Mouse (Mus musculus) gastrocnemius, postnatal 25 days (tissue): ENCODE data around the gene Gm20683. TPM values are rescaled to one million over a fixed set of nuclear protein-coding genes. Genes with fewer than 3 reads are reported as not detected.

Experiments
- DNase-seq: peaks from one replicate; pipeline ENCODE4 v3.0.0; 2022
- microRNA-seq, 2 experiments: library from miRNA; unstranded; fragments of <30 nt; microRNA quantifications; one replicate each; pipeline ENCODE4 v1.2.0; 2021; ENCODE audit warnings: borderline replicate concordance in 2 of 2
- total RNA-seq, 2 experiments: library from RNA; stranded (reverse); gene quantifications; 1 replicate in 1 of 2; 2 replicates in 1 of 2; pipeline ENCODE4 v1.2.3; 2021

Gene Gm20683
- total RNA-seq, 2 experiments from 2014 or later = 13.8 to 16.5 TPM

DNA sequence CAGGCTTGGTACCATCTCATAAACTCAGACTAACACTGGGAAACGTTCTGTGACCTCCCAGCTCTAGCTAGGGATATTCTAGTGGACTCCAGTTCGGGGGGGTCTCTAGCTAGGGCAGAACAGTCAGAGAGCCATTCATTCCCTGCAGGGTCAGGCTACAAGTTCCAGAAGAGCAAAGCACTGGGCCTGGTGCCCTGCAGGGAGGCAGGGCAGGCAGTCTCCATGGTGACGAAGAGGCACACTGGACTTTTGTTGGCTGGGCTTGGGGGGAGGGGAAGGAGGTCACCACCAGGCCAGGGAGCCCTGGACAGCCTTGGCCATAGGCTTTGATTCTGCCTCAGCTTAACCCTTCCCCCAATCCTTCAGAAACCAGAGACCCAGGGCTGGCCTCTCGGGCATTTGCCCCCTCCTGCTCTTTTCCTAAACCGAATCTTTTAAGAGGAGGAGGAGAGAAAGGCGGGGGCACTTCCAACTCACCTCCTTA, 45.9 kb downstream of the Gm20683 start, which contains the start of gene AC134908.4:
Gene AC134908.4, minus strand, starts transcription at position 51 of the 484 bp plus-strand sequence.
- DNase-seq = no peak

DNA sequence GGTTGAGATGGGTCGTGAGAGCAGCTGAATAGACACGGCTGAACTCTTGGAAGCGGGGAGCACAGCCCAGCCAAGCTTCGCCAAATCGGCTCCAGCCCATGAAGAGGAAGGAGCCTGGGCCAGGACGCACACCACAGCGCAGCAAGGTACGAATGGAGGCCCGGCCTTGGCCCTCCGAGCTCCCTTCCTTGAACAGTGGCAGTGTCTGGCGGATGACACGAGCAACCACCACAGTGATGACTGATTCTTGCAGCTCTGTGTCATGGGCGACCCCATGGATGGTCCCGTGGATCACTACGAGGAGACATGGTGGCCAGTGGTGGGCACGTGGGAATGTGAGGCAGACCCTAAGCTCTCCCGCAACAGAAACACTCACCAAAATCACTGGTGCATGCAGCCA, 46.6 kb downstream of the Gm20683 start:
- no peak for DNase-seq

DNA sequence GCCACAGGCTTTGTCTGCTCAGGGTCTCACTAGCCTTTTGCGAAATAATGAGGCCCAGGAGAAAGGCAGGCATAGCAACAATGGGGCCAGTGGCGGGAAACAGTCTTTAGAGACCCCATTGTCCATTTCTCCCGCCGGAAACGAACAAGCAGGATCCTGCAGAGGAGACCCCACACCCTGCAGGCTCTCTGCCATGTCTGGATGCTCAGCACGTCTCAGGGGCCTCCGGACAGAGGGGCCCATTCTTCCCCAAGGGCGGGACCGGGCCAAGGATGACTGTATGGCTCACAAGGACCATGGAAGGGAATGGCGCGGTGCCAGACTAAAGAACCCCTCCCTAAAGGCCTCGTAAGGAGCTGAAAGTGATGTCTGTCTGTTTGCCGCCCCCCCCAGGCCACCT, 47.4 kb downstream of the Gm20683 start:
- DNase-seq = no peak

DNA sequence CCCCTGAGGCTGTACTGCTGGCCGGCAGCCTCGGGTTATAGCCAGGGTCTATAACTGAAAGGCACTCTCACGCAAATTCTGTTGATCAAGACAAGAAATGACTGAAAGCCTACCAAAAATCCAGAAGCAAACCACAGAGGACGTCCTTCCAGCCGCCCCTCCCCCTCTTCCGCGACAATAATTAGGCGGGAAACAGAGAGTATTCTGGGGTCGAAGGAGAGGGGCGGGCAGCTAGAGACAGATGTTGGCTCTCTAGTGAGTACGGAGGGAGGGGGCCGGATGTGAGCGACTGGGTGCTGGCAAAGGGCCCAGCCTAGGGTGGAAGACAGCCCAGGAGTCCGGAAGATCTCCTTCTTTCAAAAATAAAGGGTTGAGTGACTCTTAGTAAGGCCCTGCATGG, 48.9 kb downstream of the Gm20683 start, which contains the start of gene Fam173a:
Gene Fam173a, minus strand, starts transcription at position 287 of the 400 bp plus-strand sequence.
- DNase-seq = peak; percentile 76

DNA sequence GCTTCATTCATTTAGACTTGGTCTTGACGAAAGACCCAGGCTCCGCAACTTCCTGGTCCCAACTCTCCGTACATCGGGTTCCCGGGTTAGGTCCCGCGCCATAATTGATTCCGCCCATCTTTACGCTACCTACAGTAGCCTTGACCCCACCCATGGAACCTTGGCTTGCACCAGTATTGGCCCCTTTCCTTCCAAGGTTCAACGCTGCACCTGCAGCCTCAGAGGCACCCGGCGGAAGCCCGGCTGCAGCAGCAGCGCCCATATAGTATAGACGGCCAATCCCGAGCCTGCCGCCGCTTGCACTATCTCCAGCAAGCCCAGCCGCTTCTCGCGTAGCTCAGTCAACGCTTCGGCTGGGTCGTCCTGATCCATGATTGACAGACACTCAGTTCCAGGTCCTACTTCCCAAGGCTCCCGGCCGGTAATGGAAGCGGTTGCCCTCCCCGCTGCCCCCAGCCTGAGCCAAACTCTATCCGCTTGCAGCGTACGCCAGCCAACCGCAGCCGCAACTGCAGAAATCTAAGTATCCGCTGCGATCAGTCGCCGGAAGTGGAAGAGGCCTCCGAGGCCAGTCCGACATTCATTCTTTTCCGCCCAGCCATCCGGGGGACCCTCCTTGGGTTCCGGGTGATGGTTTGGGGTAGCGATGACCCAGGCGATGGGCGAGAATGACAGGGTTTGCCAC, 49.6 kb downstream of the Gm20683 start:
- peak; percentile 77 for DNase-seq

DNA sequence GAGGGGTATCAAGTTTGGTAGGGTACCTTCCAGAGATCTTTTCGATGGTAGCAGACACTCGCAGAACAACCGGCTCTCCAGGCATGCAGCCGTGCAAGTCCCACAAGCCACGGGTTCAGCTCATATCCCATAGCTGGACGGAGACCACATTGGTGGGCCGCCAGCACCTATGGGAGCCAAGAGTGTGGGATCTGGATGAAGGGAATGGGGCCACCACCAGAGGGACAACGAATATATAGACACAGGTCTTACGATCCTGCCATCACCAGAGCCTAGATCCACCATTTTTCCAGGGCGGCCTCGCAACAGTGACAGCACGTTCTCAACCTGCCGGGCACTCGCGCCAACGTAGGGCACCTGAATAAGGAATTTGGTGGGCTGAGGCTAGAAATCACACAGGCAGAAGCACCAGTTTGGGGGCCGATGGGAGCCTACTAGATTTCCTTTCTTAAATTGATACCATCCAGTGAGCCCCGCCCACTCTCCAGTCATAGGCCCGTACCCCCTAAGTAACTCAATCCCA, 50.2 kb downstream of the Gm20683 start:
- no peak for DNase-seq

DNA sequence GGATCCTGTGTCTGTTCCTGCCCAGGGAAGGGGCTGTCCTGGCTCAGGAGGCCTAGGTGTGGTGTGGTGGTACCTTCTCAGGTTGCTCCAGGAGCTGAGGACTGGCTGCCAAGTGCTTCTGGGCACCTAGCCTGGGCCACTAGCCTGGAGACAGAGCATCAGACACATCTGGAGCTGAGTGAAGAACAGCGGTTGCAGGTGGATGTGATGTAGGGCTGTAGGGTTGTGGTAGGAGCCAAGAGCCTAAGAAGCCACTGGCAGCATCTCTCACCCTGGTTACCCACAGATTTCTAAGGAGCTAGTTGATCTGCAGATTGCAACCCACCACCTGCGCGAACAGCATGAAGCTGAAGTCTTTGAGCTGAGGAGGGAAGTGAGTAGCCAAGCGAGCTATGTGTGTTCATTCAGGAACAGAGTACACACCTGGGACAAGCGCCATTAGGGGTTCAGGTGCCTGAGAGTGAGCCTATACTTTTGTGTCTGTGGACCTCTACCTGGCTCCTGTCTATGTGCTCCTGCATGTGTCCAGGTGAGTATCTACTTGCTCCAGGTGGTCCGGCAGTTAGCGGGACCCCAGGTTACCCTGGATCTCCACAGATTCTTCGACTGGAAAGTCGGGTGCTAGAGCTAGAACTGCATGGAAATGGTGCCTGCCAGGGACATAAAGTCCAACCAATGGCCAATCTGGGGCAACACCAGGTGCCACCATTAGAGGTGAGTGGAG, 54.6 kb downstream of the Gm20683 start:
- DNase-seq = no peak

DNA sequence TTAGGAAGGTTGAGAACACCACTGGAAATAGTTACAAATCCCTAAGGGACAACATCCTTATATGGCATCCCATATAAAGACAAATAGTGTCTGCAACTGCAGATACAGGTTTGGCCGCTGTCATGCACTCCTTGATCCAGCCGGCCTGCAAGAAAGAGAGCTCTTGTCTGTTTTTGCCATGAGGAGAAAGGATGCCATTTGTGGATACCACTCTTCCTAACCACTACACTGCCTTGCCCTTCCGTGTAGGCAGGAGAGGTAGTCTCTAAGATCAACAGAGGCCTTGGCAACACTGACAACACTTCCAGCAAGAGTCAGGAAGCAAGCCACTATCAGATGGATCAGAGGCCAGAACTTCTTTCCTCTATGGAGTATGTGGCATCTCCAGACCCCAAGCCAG, 55.3 kb downstream of the Gm20683 start, which contains the start of gene Ccdc78:
Gene Ccdc78, plus strand, starts transcription at position 301 of the 400 bp plus-strand sequence.
- DNase-seq = no peak

DNA sequence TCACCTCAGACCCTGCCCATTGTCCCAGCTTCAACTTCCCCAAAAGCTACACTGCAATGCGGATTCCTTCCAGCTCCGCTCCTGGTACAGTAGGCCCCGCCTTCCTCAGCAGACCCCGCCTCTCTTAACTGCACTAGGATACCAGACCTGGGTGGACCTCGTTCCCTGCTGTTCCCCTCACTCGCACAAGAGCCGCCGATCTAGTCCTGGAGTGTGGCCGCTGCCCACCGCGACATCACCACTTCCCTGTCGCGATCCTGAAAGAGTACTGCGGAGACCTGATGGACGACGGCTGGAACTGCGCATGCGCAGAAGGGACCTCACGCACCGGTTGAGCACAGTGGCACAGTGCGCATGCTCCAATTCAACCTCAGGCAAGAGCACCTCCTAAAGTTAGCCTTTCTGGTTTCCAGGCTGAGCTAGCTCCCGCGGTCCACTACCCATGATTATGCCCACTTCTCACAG, 56.2 kb downstream of the Gm20683 start, which contains the start of gene Haghl:
Gene Haghl, minus strand, starts transcription at position 393 of the 465 bp plus-strand sequence.
- peak; percentile 90 for DNase-seq

Small RNA genes within 50 kb of the gene (microRNA-seq; reads per million reads assigned to microRNA genes)
- 0 reads per million in 2 experiments for gene Mir3082

Other genes with a start within 250 kb of the Gm20683 start
- not detected for gene Gng13, start 124.6 kb downstream of the Gm20683 start, total RNA-seq
- 1 to 10 TPM in 1 of 2 experiments, under 1 TPM in 1; 0.33 to 1.2 TPM for gene Chtf18, start 114.3 kb downstream of the Gm20683 start, total RNA-seq
- 1 to 10 TPM; 2.9 to 3.9 TPM for gene Rpusd1, start 114.1 kb downstream of the Gm20683 start, total RNA-seq
- gene Mslnl, start 105.7 kb downstream of the Gm20683 start, total RNA-seq = not detected
- under 1 TPM; 0.43 to 0.62 TPM for gene Msln, start 87.4 kb downstream of the Gm20683 start, total RNA-seq
- gene Narfl, start 68.0 kb downstream of the Gm20683 start, total RNA-seq = 10 to 100 TPM; 28.9 to 30.8 TPM
- 10 to 100 TPM in 1 of 2 experiments, 1 to 10 TPM in 1; 9.0 to 10.5 TPM for gene Haghl, start 56.1 kb downstream of the Gm20683 start, total RNA-seq
- gene Ccdc78, start 55.2 kb downstream of the Gm20683 start, total RNA-seq = not detected
- 10 to 100 TPM; 35.0 to 38.5 TPM for gene Fam173a, start 48.9 kb downstream of the Gm20683 start, total RNA-seq
- gene AC134908.4, start 46.1 kb downstream of the Gm20683 start, total RNA-seq = not detected
- gene Metrn, start 44.6 kb downstream of the Gm20683 start, total RNA-seq = 10 to 100 TPM; 48.4 to 72.2 TPM
- gene Fbxl16, start 32.7 kb downstream of the Gm20683 start, total RNA-seq = 1 to 10 TPM; 1.5 to 1.7 TPM
- gene Wdr24, start 18.1 kb downstream of the Gm20683 start, total RNA-seq = 10 to 100 TPM in 1 of 2 experiments, 1 to 10 TPM in 1; 9.3 to 10.5 TPM
- gene Jmjd8, start 12.9 kb downstream of the Gm20683 start, total RNA-seq = 10 to 100 TPM; 14.3 to 18.9 TPM
- 10 to 100 TPM; 76.9 to 84.4 TPM for gene Stub1, start 8.4 kb downstream of the Gm20683 start, total RNA-seq
- gene Rhbdl1, start 4.5 kb downstream of the Gm20683 start, total RNA-seq = 10 to 100 TPM; 18.3 to 20.8 TPM
- gene Rhot2, start 3.1 kb upstream of the Gm20683 start, total RNA-seq = 10 to 100 TPM; 54.4 to 76.1 TPM
- gene Wdr90, start 19.7 kb upstream of the Gm20683 start, total RNA-seq = 1 to 10 TPM; 1.2 to 2.1 TPM
- 100 to 1,000 TPM; 102 to 114 TPM for gene Mcrip2, start 27.0 kb upstream of the Gm20683 start, total RNA-seq
- 10 to 100 TPM; 31.9 to 37.0 TPM for gene Mettl26, start 33.3 kb upstream of the Gm20683 start, total RNA-seq
- gene Wfikkn1, start 39.1 kb upstream of the Gm20683 start, total RNA-seq = under 1 TPM; 0.35 to 0.36 TPM
- 10 to 100 TPM in 1 of 2 experiments, 1 to 10 TPM in 1; 8.7 to 11.0 TPM for gene Rab40c, start 78.0 kb upstream of the Gm20683 start, total RNA-seq
- 10 to 100 TPM; 30.0 to 31.9 TPM for gene Pigq, start 103.2 kb upstream of the Gm20683 start, total RNA-seq
- not detected for gene Nhlrc4, start 103.2 kb upstream of the Gm20683 start, total RNA-seq
- gene A930017K11Rik, start 110.8 kb upstream of the Gm20683 start, total RNA-seq = not detected
- 1 to 10 TPM; 5.6 to 6.8 TPM for gene Capn15, start 144.0 kb upstream of the Gm20683 start, total RNA-seq
- 10 to 100 TPM; 54.9 to 71.5 TPM for gene Rab11fip3, start 227.8 kb upstream of the Gm20683 start, total RNA-seq
- 1 to 10 TPM; 2.8 to 3.2 TPM for gene Decr2, start 248.6 kb upstream of the Gm20683 start, total RNA-seq